Mouse (Mus musculus): ENCODE measurements around the gene Kdm5b. TPM values are rescaled to one million over a fixed set of nuclear protein-coding genes. Genes with fewer than 3 reads are reported as not detected.
"Not testable (repeated sequence)": the region's sequence is repeated elsewhere in the genome, so short reads cannot be mapped to it uniquely, and the experiment has no call there.

The Kdm5b gene
- polyA plus RNA-seq, 1 experiment from 2014 or later = 38.6 TPM

- WGBS = 49% methylated on average over 6 of the region's 6 CpGs
- no peak overlapping the region for H3K4me3 ChIP-seq (ENCODE audit: control insufficient read depth in 1 of 2, insufficient read depth in 1 of 2, low read depth in 1 of 2, low read length in 2 of 2)
- no peaks in the 10 kb centered on the region for H3K4me1 ChIP-seq (ENCODE audit: control insufficient read depth in 2 of 2, insufficient read depth in 2 of 2, low read length in 2 of 2)
- H3K27me3 ChIP-seq (ENCODE audit: control insufficient read depth, insufficient read depth, low read length) = no peaks in the 10 kb centered on the region
- no peak overlapping the region for H3K9ac ChIP-seq (ENCODE audit: low read length)
- no peaks in the 10 kb centered on the region for H3K36me3 ChIP-seq (ENCODE audit: control insufficient read depth, insufficient read depth, low read length)
- H3K27ac ChIP-seq (replicated peaks in 1 of 2; ENCODE audit: control insufficient read depth in 1 of 2, insufficient read depth in 1 of 2, low read depth in 2 of 2, low read length in 2 of 2) = no peak overlapping the region
- H3K9me3 ChIP-seq (ENCODE audit: control insufficient read depth, low read length) = no peaks in the 10 kb centered on the region
- H3K4me2 ChIP-seq (ENCODE audit: low read length) = no peak overlapping the region
- no peak for ATAC-seq (ENCODE audit: insufficient number of reproducible peaks, insufficient read depth, low FRiP score, low read depth)
These were observed 33.2 kb upstream of the Kdm5b start for GRCm38 (mm10) chr1:134526752-134527151.

- Histone ChIP-seq H3K27me3 (ENCODE audit: control insufficient read depth, insufficient read depth, low read length) (no peaks in the 10 kb centered on the region), H3K9me3 (ENCODE audit: control insufficient read depth, low read length) (no peaks in the 10 kb centered on the region), H3K9ac (ENCODE audit: low read length) (no peak overlapping the region), H3K4me1 (ENCODE audit: control insufficient read depth in 2 of 2, insufficient read depth in 2 of 2, low read length in 2 of 2) (no peaks in the 10 kb centered on the region), H3K27ac (replicated peaks in 1 of 2; ENCODE audit: control insufficient read depth in 1 of 2, insufficient read depth in 1 of 2, low read depth in 2 of 2, low read length in 2 of 2) (no peak overlapping the region), H3K36me3 (ENCODE audit: control insufficient read depth, insufficient read depth, low read length) (no peaks in the 10 kb centered on the region), H3K4me2 (ENCODE audit: low read length) (no peak overlapping the region), H3K4me3 (ENCODE audit: control insufficient read depth in 1 of 2, insufficient read depth in 1 of 2, low read depth in 1 of 2, low read length in 2 of 2) (no peak overlapping the region)
- ATAC-seq (ENCODE audit: insufficient number of reproducible peaks, insufficient read depth, low FRiP score, low read depth) = no peak
- WGBS = 78% methylated on average over 6 of the region's 6 CpGs
These were observed 29.4 kb upstream of the Kdm5b start for GRCm38 (mm10) chr1:134530618-134531017.

- not testable (repeated sequence) for H3K27ac ChIP-seq (replicated peaks in 1 of 2; ENCODE audit: control insufficient read depth in 1 of 2, insufficient read depth in 1 of 2, low read depth in 2 of 2, low read length in 2 of 2); H3K27me3 ChIP-seq (ENCODE audit: control insufficient read depth, insufficient read depth, low read length); H3K4me2 ChIP-seq (ENCODE audit: low read length); H3K9me3 ChIP-seq (ENCODE audit: control insufficient read depth, low read length); H3K36me3 ChIP-seq (ENCODE audit: control insufficient read depth, insufficient read depth, low read length); H3K9ac ChIP-seq (ENCODE audit: low read length); H3K4me1 ChIP-seq (ENCODE audit: control insufficient read depth in 2 of 2, insufficient read depth in 2 of 2, low read length in 2 of 2); ATAC-seq (ENCODE audit: insufficient number of reproducible peaks, insufficient read depth, low FRiP score, low read depth); H3K4me3 ChIP-seq (ENCODE audit: control insufficient read depth in 1 of 2, insufficient read depth in 1 of 2, low read depth in 1 of 2, low read length in 2 of 2)
- 84% methylated on average over 9 of the region's 10 CpGs for WGBS
These were observed 26.3 kb upstream of the Kdm5b start for GRCm38 (mm10) chr1:134533710-134534109.

- no peaks in the 10 kb centered on the region for H3K9me3 ChIP-seq (ENCODE audit: control insufficient read depth, low read length)
- ATAC-seq (ENCODE audit: insufficient number of reproducible peaks, insufficient read depth, low FRiP score, low read depth) = no peak
- H3K27me3 ChIP-seq (ENCODE audit: control insufficient read depth, insufficient read depth, low read length) = no peaks in the 10 kb centered on the region
- no peaks in the 10 kb centered on the region for H3K36me3 ChIP-seq (ENCODE audit: control insufficient read depth, insufficient read depth, low read length)
- H3K9ac ChIP-seq (ENCODE audit: low read length) = no peak overlapping the region
- no peak overlapping the region for H3K27ac ChIP-seq (replicated peaks in 1 of 2; ENCODE audit: control insufficient read depth in 1 of 2, insufficient read depth in 1 of 2, low read depth in 2 of 2, low read length in 2 of 2)
- no peak overlapping the region for H3K4me3 ChIP-seq (ENCODE audit: control insufficient read depth in 1 of 2, insufficient read depth in 1 of 2, low read depth in 1 of 2, low read length in 2 of 2)
- no peaks in the 10 kb centered on the region for H3K4me1 ChIP-seq (ENCODE audit: control insufficient read depth in 2 of 2, insufficient read depth in 2 of 2, low read length in 2 of 2)
- H3K4me2 ChIP-seq (ENCODE audit: low read length) = no peak overlapping the region
- 85% methylated on average over 1 of the region's 1 CpGs for WGBS
These were observed 24.9 kb upstream of the Kdm5b start for GRCm38 (mm10) chr1:134535054-134535453.

- ATAC-seq (ENCODE audit: insufficient number of reproducible peaks, insufficient read depth, low FRiP score, low read depth) = no peak
- Histone ChIP-seq H3K4me1 (ENCODE audit: control insufficient read depth in 2 of 2, insufficient read depth in 2 of 2, low read length in 2 of 2) (no peaks in the 10 kb centered on the region), H3K27me3 (ENCODE audit: control insufficient read depth, insufficient read depth, low read length) (no peaks in the 10 kb centered on the region), H3K27ac (replicated peaks in 1 of 2; ENCODE audit: control insufficient read depth in 1 of 2, insufficient read depth in 1 of 2, low read depth in 2 of 2, low read length in 2 of 2) (no peak overlapping the region), H3K4me3 (ENCODE audit: control insufficient read depth in 1 of 2, insufficient read depth in 1 of 2, low read depth in 1 of 2, low read length in 2 of 2) (no peak overlapping the region), H3K9ac (ENCODE audit: low read length) (no peak overlapping the region), H3K36me3 (ENCODE audit: control insufficient read depth, insufficient read depth, low read length) (no peaks in the 10 kb centered on the region), H3K4me2 (ENCODE audit: low read length) (no peak overlapping the region), H3K9me3 (ENCODE audit: control insufficient read depth, low read length) (no peaks in the 10 kb centered on the region)
- 63% methylated on average over 3 of the region's 3 CpGs for WGBS
These were observed 24.5 kb upstream of the Kdm5b start for GRCm38 (mm10) chr1:134535513-134535912.

GRCm38 (mm10) chr1:134540610-134541009 lies 19.4 kb upstream of the Kdm5b start:
- WGBS = 85% methylated on average over 10 of the region's 10 CpGs
- ATAC-seq (ENCODE audit: insufficient number of reproducible peaks, insufficient read depth, low FRiP score, low read depth) = no peak
- no peak overlapping the region for H3K4me2 ChIP-seq (ENCODE audit: low read length)

GRCm38 (mm10) chr1:134548231-134548630 lies 11.7 kb upstream of the Kdm5b start:
- Histone ChIP-seq H3K4me1 (ENCODE audit: control insufficient read depth in 2 of 2, insufficient read depth in 2 of 2, low read length in 2 of 2) (no peaks in the 10 kb centered on the region), H3K4me3 (ENCODE audit: control insufficient read depth in 1 of 2, insufficient read depth in 1 of 2, low read depth in 1 of 2, low read length in 2 of 2) (no peak overlapping the region), H3K4me2 (ENCODE audit: low read length) (no peak overlapping the region), H3K27ac (replicated peaks in 1 of 2; ENCODE audit: control insufficient read depth in 1 of 2, insufficient read depth in 1 of 2, low read depth in 2 of 2, low read length in 2 of 2) (no peak overlapping the region), H3K36me3 (ENCODE audit: control insufficient read depth, insufficient read depth, low read length) (no peaks in the 10 kb centered on the region), H3K27me3 (ENCODE audit: control insufficient read depth, insufficient read depth, low read length) (no peaks in the 10 kb centered on the region), H3K9ac (ENCODE audit: low read length) (no peak overlapping the region), H3K9me3 (ENCODE audit: control insufficient read depth, low read length) (peaks cover 10% of the 10 kb centered on the region)
- 72% methylated on average over 4 of the region's 4 CpGs for WGBS
- no peak for ATAC-seq (ENCODE audit: insufficient number of reproducible peaks, insufficient read depth, low FRiP score, low read depth)

More at GRCm38 (mm10) chr1:134540610-134541009, 19.4 kb upstream of the Kdm5b start:
- Histone ChIP-seq H3K27me3 (ENCODE audit: control insufficient read depth, insufficient read depth, low read length) (no peaks in the 10 kb centered on the region), H3K27ac (replicated peaks in 1 of 2; ENCODE audit: control insufficient read depth in 1 of 2, insufficient read depth in 1 of 2, low read depth in 2 of 2, low read length in 2 of 2) (no peak overlapping the region), H3K4me3 (ENCODE audit: control insufficient read depth in 1 of 2, insufficient read depth in 1 of 2, low read depth in 1 of 2, low read length in 2 of 2) (no peak overlapping the region), H3K9ac (ENCODE audit: low read length) (no peak overlapping the region), H3K9me3 (ENCODE audit: control insufficient read depth, low read length) (peaks cover 10% of the 10 kb centered on the region), H3K36me3 (ENCODE audit: control insufficient read depth, insufficient read depth, low read length) (no peaks in the 10 kb centered on the region), H3K4me1 (ENCODE audit: control insufficient read depth in 2 of 2, insufficient read depth in 2 of 2, low read length in 2 of 2) (no peaks in the 10 kb centered on the region)

GRCm38 (mm10) chr1:134549632-134550132 lies 10.3 kb upstream of the Kdm5b start, which contains the start of gene Mgat4e:
Mgat4e (minus strand) TSS chr1:134549682.
- Histone ChIP-seq H3K4me2 (ENCODE audit: low read length) (no peak within 1 kb of the TSS), H3K4me3 (ENCODE audit: control insufficient read depth in 1 of 2, insufficient read depth in 1 of 2, low read depth in 1 of 2, low read length in 2 of 2) (no peak within 1 kb of the TSS), H3K4me1 (ENCODE audit: control insufficient read depth in 2 of 2, insufficient read depth in 2 of 2, low read length in 2 of 2) (no peaks in the 10 kb centered on the region), H3K27ac (replicated peaks in 1 of 2; ENCODE audit: control insufficient read depth in 1 of 2, insufficient read depth in 1 of 2, low read depth in 2 of 2, low read length in 2 of 2) (no peak within 1 kb of the TSS), H3K9ac (ENCODE audit: low read length) (no peak within 1 kb of the TSS), H3K36me3 (ENCODE audit: control insufficient read depth, insufficient read depth, low read length) (no peaks in the 10 kb centered on the region), H3K9me3 (ENCODE audit: control insufficient read depth, low read length) (peaks cover 10% of the 10 kb centered on the region), H3K27me3 (ENCODE audit: control insufficient read depth, insufficient read depth, low read length) (no peaks in the 10 kb centered on the region)
- no peak for ATAC-seq (ENCODE audit: insufficient number of reproducible peaks, insufficient read depth, low FRiP score, low read depth)
- 35% methylated on average over 7 of the region's 7 CpGs for WGBS

All from heart, embryonic 14.5 days (tissue).